ENCODE assay signal across 11 mouse cellular contexts in genomic region chr13:58115227-58115626, GRCm38 (mm10). TPM values are rescaled to one million over a fixed set of nuclear protein-coding genes. Genes with fewer than 3 reads are reported as not detected.
DNase-seq lines count a peak whose midpoint lies in the region; ATAC-seq and TF ChIP-seq lines count a peak whose summit lies in the region.
"Had no signal": no experiment of that assay in that cellular context is flagged by ENCODE, and none has a peak within 500 bp of the region (broad histone marks: within the 10 kb centered on the region; RNA-seq: fewer than 3 reads in every experiment).

No protein-coding gene starts in this region.

- peak; percentile 51 for DNase-seq in adrenal gland, adult 2 months
- DNase-seq in adrenal gland, postnatal 4 days (ENCODE audit: low spot score in 2 of 2): no peak
- peak; percentile 68 to 77 for DNase-seq in kidney, postnatal 4 days
- DNase-seq in thymus, postnatal 14 days: no peak
- DNase-seq in left cerebral cortex, adult 2 months (ENCODE audit: extremely low spot score in 1 of 2, low spot score in 2 of 2): no peak
- DNase-seq in left cerebral cortex, postnatal 14 days (ENCODE audit: low spot score in 2 of 2): no peak
- DNase-seq: B cell, adult 2 months; layer of hippocampus, adult 9-11 months had no signal

- peak overlapping the region; percentile 38 for H3K4me2 ChIP-seq in heart, embryonic 15.5 days
- H3K4me2 ChIP-seq: embryonic facial prominence, embryonic 15.5 days had no signal

- intact Hi-C loops in left cerebral cortex, adult 2 months (cut with DNase I): no loop called here
- intact Hi-C loops in left cerebral cortex, postnatal 14 days (cut with DNase I): no loop called here

- H3K9me3 ChIP-seq in heart, embryonic 15.5 days (replicated peaks): no peaks in the 10 kb centered on the region
- H3K9me3 ChIP-seq in megakaryocyte, embryonic 14.5 days: peaks cover 19% of the 10 kb centered on the region
- H3K9me3 ChIP-seq: embryonic facial prominence, embryonic 15.5 days had no signal

- WGBS in heart, embryonic 15.5 days: 28% methylated on average over 13 of the region's 13 CpGs

- TF ChIP-seq CTCF in left cerebral cortex, adult 2 months (IDR thresholded peaks at IDR 0.05): no peak

- peak; percentile 74 for ATAC-seq in heart, embryonic 15.5 days (replicated peaks; ENCODE audit: insufficient number of reproducible peaks, insufficient read depth, low FRiP score, low read depth)

- no peaks in the 10 kb centered on the region for H3K36me3 ChIP-seq in heart, embryonic 15.5 days
- H3K36me3 ChIP-seq in megakaryocyte, embryonic 14.5 days (replicated peaks; ENCODE audit: low read length): no peaks in the 10 kb centered on the region
- H3K36me3 ChIP-seq: embryonic facial prominence, embryonic 15.5 days had no signal

- H3K27ac ChIP-seq in heart, embryonic 15.5 days: peak overlapping the region; percentile 17
- no peak overlapping the region for H3K27ac ChIP-seq in left cerebral cortex, adult 2 months
- H3K27ac ChIP-seq: embryonic facial prominence, embryonic 15.5 days had no signal

- H3K4me3 ChIP-seq in heart, embryonic 15.5 days: no peak overlapping the region
- peak overlapping the region; percentile 85 for H3K4me3 ChIP-seq in megakaryocyte, embryonic 14.5 days (replicated peaks)
- no peak overlapping the region for H3K4me3 ChIP-seq in left cerebral cortex, adult 2 months
- H3K4me3 ChIP-seq: embryonic facial prominence, embryonic 15.5 days had no signal

- H3K27me3 ChIP-seq in heart, embryonic 15.5 days: no peaks in the 10 kb centered on the region
- H3K27me3 ChIP-seq in megakaryocyte, embryonic 14.5 days (replicated peaks): peaks cover 79% of the 10 kb centered on the region
- H3K27me3 ChIP-seq: embryonic facial prominence, embryonic 15.5 days had no signal

- peaks cover 30% of the 10 kb centered on the region for H3K4me1 ChIP-seq in heart, embryonic 15.5 days (replicated peaks)
- H3K4me1 ChIP-seq in megakaryocyte, embryonic 14.5 days: peaks cover 45% of the 10 kb centered on the region

- H3K9ac ChIP-seq in heart, embryonic 15.5 days: no peak overlapping the region
- H3K9ac ChIP-seq: embryonic facial prominence, embryonic 15.5 days had no signal

RNA-seq across cellular contexts. Expression of gene Klhl3, which starts 1.8 kb away (rescaled TPM):
- total RNA-seq in adrenal gland, adult 2 months (2021): 1 to 10 TPM in 1 of 2 experiments, under 1 TPM in 1; 0.86 to 3.7 TPM
- polyA plus RNA-seq in adrenal gland, adult 2 months (2012; rRNA removed): 0.86 and 1.1 TPM in 2 replicates
- total RNA-seq in adrenal gland, postnatal 4 days (2021): 1 to 10 TPM; 4.1 to 5.0 TPM
- 7.1 and 7.2 TPM in 2 replicates for polyA plus RNA-seq in heart, embryonic 15.5 days (2015; fragmentation: Nextera tagmentation; extraction: Ambion mirVana)
- not detected in 2 replicates for polyA plus RNA-seq in megakaryocyte, embryonic 14.5 days (2012; ENCODE audit: insufficient read depth, low replicate concordance)
- total RNA-seq in left cerebral cortex, adult 2 months (2021): 10 to 100 TPM; 32.6 to 36.9 TPM
- 10 to 100 TPM; 28.0 to 30.2 TPM for total RNA-seq in left cerebral cortex, postnatal 14 days (2021)

RNA-seq across cellular contexts. Expression of gene Hnrnpa0, which starts 13.1 kb away (rescaled TPM):
- total RNA-seq in adrenal gland, adult 2 months (2021): 100 to 1,000 TPM in 1 of 2 experiments, 10 to 100 TPM in 1; 68.1 to 117 TPM
- 79.4 and 96.9 TPM in 2 replicates for polyA plus RNA-seq in adrenal gland, adult 2 months (2012; rRNA removed)
- 100 to 1,000 TPM; 214 TPM for total RNA-seq in adrenal gland, postnatal 4 days (2021)
- 15.9 and 21.0 TPM in 2 replicates for polyA plus RNA-seq in heart, embryonic 15.5 days (2015; fragmentation: Nextera tagmentation; extraction: Ambion mirVana)
- 352 and 532 TPM in 2 replicates for polyA plus RNA-seq in megakaryocyte, embryonic 14.5 days (2012; ENCODE audit: insufficient read depth, low replicate concordance)
- total RNA-seq in left cerebral cortex, adult 2 months (2021): 100 to 1,000 TPM; 120 to 128 TPM
- 100 to 1,000 TPM; 125 to 136 TPM for total RNA-seq in left cerebral cortex, postnatal 14 days (2021)

RNA-seq across cellular contexts. Expression of gene Idnk, which starts 42.2 kb away (rescaled TPM):
- total RNA-seq in adrenal gland, adult 2 months (2021): 10 to 100 TPM; 55.1 to 69.8 TPM
- 11.0 and 15.3 TPM in 2 replicates for polyA plus RNA-seq in adrenal gland, adult 2 months (2012; rRNA removed)
- 10 to 100 TPM; 51.0 to 58.0 TPM for total RNA-seq in adrenal gland, postnatal 4 days (2021)
- polyA plus RNA-seq in heart, embryonic 15.5 days (2015; fragmentation: Nextera tagmentation; extraction: Ambion mirVana): 29.5 and 30.3 TPM in 2 replicates
- polyA plus RNA-seq in megakaryocyte, embryonic 14.5 days (2012; ENCODE audit: insufficient read depth, low replicate concordance): 3.4 and 15.6 TPM in 2 replicates
- 10 to 100 TPM; 31.2 to 31.6 TPM for total RNA-seq in left cerebral cortex, adult 2 months (2021)
- total RNA-seq in left cerebral cortex, postnatal 14 days (2021): 10 to 100 TPM; 21.5 to 21.9 TPM

Comparison
In these comparisons a context has a peak if more than half of its experiments do, and no peak if none do; other contexts are left out.
1. DNase-seq: peak in adrenal gland, adult 2 months (single experiment) and kidney, postnatal 4 days (2 of 2); none in adrenal gland, postnatal 4 days (0 of 2), thymus, postnatal 14 days (single experiment), left cerebral cortex, adult 2 months (0 of 2) and left cerebral cortex, postnatal 14 days (0 of 2).
2. RNA of gene Klhl3, which starts 1.8 kb away (total RNA-seq): 32.6 to 36.9 TPM in left cerebral cortex, adult 2 months and 28.0 to 30.2 TPM in left cerebral cortex, postnatal 14 days; 4.1 to 5.0 TPM in adrenal gland, postnatal 4 days and 0.86 to 3.7 TPM in adrenal gland, adult 2 months; every median in the first group is over 4 times any median in the second.